Mouse (Mus musculus) forebrain, embryonic 15.5 days (tissue): Measurements from ENCODE around the gene Thsd4. TPM values are rescaled to one million over a fixed set of nuclear protein-coding genes. Genes with fewer than 3 reads are reported as not detected.
A peak's percentile ranks its signal among the peaks of the same experiment; 100 is the strongest.

Source experiments
- ATAC-seq: fragments of 200-750 bp; cut with Nextera tagmentation; replicated peaks from 2 replicates; pipeline ENCODE4 v1.8.0; 2017; ENCODE audit warnings: mild to moderate bottlenecking, moderate TSS enrichment, moderate library complexity
- H3K27ac ChIP-seq: fragments of 300-500 bp; sonication (generic); replicated peaks from 2 replicates; pipeline ENCODE4 v1.5.1; 2015; ENCODE audit warnings: mild to moderate bottlenecking, inconsistent platforms
- H3K27me3 ChIP-seq: fragments of 300-500 bp; sonication (generic); 2 replicates; pipeline ENCODE4 v1.6.1; 2015; ENCODE audit warnings: inconsistent platforms
- H3K36me3 ChIP-seq: fragments of 300-500 bp; sonication (generic); 2 replicates; pipeline ENCODE4 v1.6.1; 2015; ENCODE audit warnings: mild to moderate bottlenecking, inconsistent platforms
- H3K4me1 ChIP-seq: fragments of 300-500 bp; sonication (generic); 2 replicates; pipeline ENCODE4 v1.6.1; 2015; ENCODE audit warnings: inconsistent platforms
- H3K4me2 ChIP-seq: fragments of 300-500 bp; sonication (generic); replicated peaks from 2 replicates; pipeline ENCODE4 v1.6.1; 2015; ENCODE audit warnings: mild to moderate bottlenecking, inconsistent platforms
- H3K4me3 ChIP-seq: fragments of 300-500 bp; sonication (generic); 2 replicates; pipeline ENCODE4 v1.5.1; 2015; ENCODE audit warnings: mild to moderate bottlenecking, inconsistent platforms
- H3K9ac ChIP-seq: fragments of 300-500 bp; sonication (generic); replicated peaks from 2 replicates; pipeline ENCODE4 v1.6.1; 2015; ENCODE audit warnings: mild to moderate bottlenecking, inconsistent platforms
- H3K9me3 ChIP-seq: fragments of 300-500 bp; sonication (generic); 2 replicates; pipeline ENCODE4 v1.6.1; 2016; ENCODE audit warnings: inconsistent platforms
- WGBS: fragments of 180-500 bp; shearing (Covaris S2); methylation state at CpG from one replicate; pipeline ENCODE4 v1.1.7; 2015; ENCODE audit warnings: mixed read lengths; 5-methylcytosine and 5-hydroxymethylcytosine counted together
- polyA plus RNA-seq: library from polyadenylated mRNA; unstranded; fragments of >200 nt; fragmentation: Nextera tagmentation; extraction: Ambion mirVana; gene quantifications from 2 replicates; pipeline ENCODE4 v1.2.1, GENCODE M21; 2015

Gene Thsd4
- polyA plus RNA-seq, 1 experiment from 2014 or later, result 4.9 TPM

GRCm38 (mm10) chr9:60543422-60544015 lies 21.7 kb upstream of the Thsd4 start:
- H3K9ac ChIP-seq, result no peak overlapping the region
- no peaks in the 10 kb centered on the region for H3K27me3 ChIP-seq
- no peak overlapping the region for H3K27ac ChIP-seq
- no peaks in the 10 kb centered on the region for H3K36me3 ChIP-seq
- 86% methylated on average over 7 of the region's 7 CpGs for WGBS
- H3K9me3 ChIP-seq, result no peaks in the 10 kb centered on the region
- H3K4me3 ChIP-seq, result no peak overlapping the region
- ATAC-seq, result no peak
- no peak overlapping the region for H3K4me2 ChIP-seq
- H3K4me1 ChIP-seq, result no peaks in the 10 kb centered on the region

- Histone ChIP-seq H3K36me3 (no peaks in the 10 kb centered on the region), H3K9ac (no peak overlapping the region), H3K4me2 (no peak overlapping the region), H3K4me3 (no peak overlapping the region), H3K27ac (no peak overlapping the region), H3K27me3 (no peaks in the 10 kb centered on the region), H3K9me3 (no peaks in the 10 kb centered on the region), H3K4me1 (no peaks in the 10 kb centered on the region)
- 91% methylated on average over 12 of the region's 12 CpGs for WGBS
- ATAC-seq, result no peak
Measured at GRCm38 (mm10) chr9:60530310-60530709, 8.5 kb upstream of the Thsd4 start.

GRCm38 (mm10) chr9:60529348-60530243 lies 7.8 kb upstream of the Thsd4 start:
- no peak for ATAC-seq
- H3K36me3 ChIP-seq, result no peaks in the 10 kb centered on the region
- no peak overlapping the region for H3K27ac ChIP-seq
- no peaks in the 10 kb centered on the region for H3K4me1 ChIP-seq
- 88% methylated on average over 10 of the region's 10 CpGs for WGBS
- H3K9ac ChIP-seq, result no peak overlapping the region
- no peaks in the 10 kb centered on the region for H3K27me3 ChIP-seq
- H3K4me2 ChIP-seq, result no peak overlapping the region
- no peak overlapping the region for H3K4me3 ChIP-seq
- H3K9me3 ChIP-seq, result no peaks in the 10 kb centered on the region

GRCm38 (mm10) chr9:60528269-60528668 lies 6.4 kb upstream of the Thsd4 start:
- no peak overlapping the region for H3K4me3 ChIP-seq
- no peak overlapping the region for H3K9ac ChIP-seq
- H3K4me1 ChIP-seq, result no peaks in the 10 kb centered on the region
- WGBS, result 61% methylated on average over 3 of the region's 3 CpGs
- no peak overlapping the region for H3K27ac ChIP-seq
- no peaks in the 10 kb centered on the region for H3K27me3 ChIP-seq
- H3K36me3 ChIP-seq, result no peaks in the 10 kb centered on the region
- ATAC-seq, result no peak
- H3K4me2 ChIP-seq, result no peak overlapping the region
- no peaks in the 10 kb centered on the region for H3K9me3 ChIP-seq

GRCm38 (mm10) chr9:60527836-60528235 lies 6.0 kb upstream of the Thsd4 start:
- no peaks in the 10 kb centered on the region for H3K4me1 ChIP-seq
- H3K9me3 ChIP-seq, result no peaks in the 10 kb centered on the region
- no peak overlapping the region for H3K27ac ChIP-seq
- H3K27me3 ChIP-seq, result no peaks in the 10 kb centered on the region
- 81% methylated on average over 2 of the region's 2 CpGs for WGBS
- H3K4me2 ChIP-seq, result no peak overlapping the region
- no peak for ATAC-seq
- no peaks in the 10 kb centered on the region for H3K36me3 ChIP-seq
- H3K9ac ChIP-seq, result no peak overlapping the region
- no peak overlapping the region for H3K4me3 ChIP-seq

GRCm38 (mm10) chr9:60527051-60527450 lies 5.2 kb upstream of the Thsd4 start:
- WGBS, result 78% methylated on average over 5 of the region's 5 CpGs
- no peak for ATAC-seq
- Histone ChIP-seq H3K4me3 (no peak overlapping the region), H3K9ac (no peak overlapping the region), H3K4me2 (no peak overlapping the region), H3K9me3 (no peaks in the 10 kb centered on the region), H3K4me1 (no peaks in the 10 kb centered on the region), H3K27me3 (no peaks in the 10 kb centered on the region), H3K36me3 (no peaks in the 10 kb centered on the region), H3K27ac (no peak overlapping the region)

GRCm38 (mm10) chr9:60526195-60526594 lies 4.3 kb upstream of the Thsd4 start:
- H3K9ac ChIP-seq, result no peak overlapping the region
- H3K4me2 ChIP-seq, result no peak overlapping the region
- H3K36me3 ChIP-seq, result no peaks in the 10 kb centered on the region
- WGBS, result 88% methylated on average over 5 of the region's 5 CpGs
- no peak overlapping the region for H3K27ac ChIP-seq
- H3K9me3 ChIP-seq, result no peaks in the 10 kb centered on the region
- H3K27me3 ChIP-seq, result peaks cover 2% of the 10 kb centered on the region; the same call in 1 of the 2 replicates
- H3K4me3 ChIP-seq, result no peak overlapping the region
- no peak for ATAC-seq
- no peaks in the 10 kb centered on the region for H3K4me1 ChIP-seq

GRCm38 (mm10) chr9:60521143-60521542 lies 703 bp downstream of the Thsd4 start:
- peak overlapping the region; percentile 71 for H3K4me2 ChIP-seq
- H3K27me3 ChIP-seq, result peaks cover 8% of the 10 kb centered on the region; the same call in 1 of the 2 replicates
- H3K9me3 ChIP-seq, result no peaks in the 10 kb centered on the region
- no peaks in the 10 kb centered on the region for H3K36me3 ChIP-seq
- peaks cover 16% of the 10 kb centered on the region for H3K4me1 ChIP-seq
- no peak overlapping the region for H3K27ac ChIP-seq
- peak overlapping the region; percentile 45 for H3K4me3 ChIP-seq
- WGBS, result 37% methylated on average over 5 of the region's 5 CpGs
- 0 out of 2 replicates have a peak overlapping the region, but pooled peaks have one; percentile 39 for H3K9ac ChIP-seq
- ATAC-seq, result no peak

- Histone ChIP-seq H3K4me3 (no peak overlapping the region), H3K4me2 (no peak overlapping the region), H3K9me3 (no peaks in the 10 kb centered on the region), H3K9ac (no peak overlapping the region), H3K36me3 (no peaks in the 10 kb centered on the region), H3K27ac (no peak overlapping the region), H3K27me3 (peaks cover 8% of the 10 kb centered on the region; the same call in 1 of the 2 replicates), H3K4me1 (peaks cover 16% of the 10 kb centered on the region)
- no peak for ATAC-seq
- 14% methylated on average over 3 of the region's 3 CpGs for WGBS
Measured at GRCm38 (mm10) chr9:60519601-60520000, 2.2 kb downstream of the Thsd4 start.

GRCm38 (mm10) chr9:60518216-60518615 lies 3.6 kb downstream of the Thsd4 start:
- no peak overlapping the region for H3K4me2 ChIP-seq
- no peaks in the 10 kb centered on the region for H3K36me3 ChIP-seq
- no peak overlapping the region for H3K4me3 ChIP-seq
- H3K27me3 ChIP-seq, result peaks cover 8% of the 10 kb centered on the region; the same call in 1 of the 2 replicates
- 22% methylated on average over 3 of the region's 3 CpGs for WGBS
- no peaks in the 10 kb centered on the region for H3K9me3 ChIP-seq
- no peak overlapping the region for H3K9ac ChIP-seq
- H3K27ac ChIP-seq, result no peak overlapping the region
- ATAC-seq, result no peak
- H3K4me1 ChIP-seq, result peaks cover 16% of the 10 kb centered on the region

GRCm38 (mm10) chr9:60517148-60517547 lies 4.7 kb downstream of the Thsd4 start:
- Histone ChIP-seq H3K4me3 (no peak overlapping the region), H3K4me2 (no peak overlapping the region), H3K27ac (no peak overlapping the region), H3K4me1 (peaks cover 16% of the 10 kb centered on the region), H3K27me3 (peaks cover 8% of the 10 kb centered on the region; the same call in 1 of the 2 replicates), H3K36me3 (no peaks in the 10 kb centered on the region), H3K9me3 (no peaks in the 10 kb centered on the region), H3K9ac (no peak overlapping the region)
- 32% methylated on average over 4 of the region's 4 CpGs for WGBS
- ATAC-seq, result no peak

- Histone ChIP-seq H3K36me3 (no peaks in the 10 kb centered on the region), H3K9ac (no peak overlapping the region), H3K9me3 (no peaks in the 10 kb centered on the region), H3K4me2 (no peak overlapping the region), H3K4me3 (no peak overlapping the region), H3K27ac (no peak overlapping the region), H3K27me3 (peaks cover 7% of the 10 kb centered on the region; the same call in 1 of the 2 replicates), H3K4me1 (peaks cover 16% of the 10 kb centered on the region)
- ATAC-seq, result no peak
- WGBS, result 91% methylated on average over 4 of the region's 4 CpGs
Measured at GRCm38 (mm10) chr9:60516379-60516778, 5.5 kb downstream of the Thsd4 start.
